ENCODE assay signal across 24 mouse cellular contexts in genomic region chr3:136744295-136744897, GRCm38 (mm10).
DNase-seq lines count a peak whose midpoint lies in the region; ATAC-seq and TF ChIP-seq lines count a peak whose summit lies in the region.
"Had no signal": no experiment of that assay in that cellular context is flagged by ENCODE, and none has a peak within 500 bp of the region (broad histone marks: within the 10 kb centered on the region; RNA-seq: fewer than 3 reads in every experiment).

No protein-coding gene starts in this region.

- H3K9ac ChIP-seq in lung, embryonic 14.5 days: no peak overlapping the region
- H3K9ac ChIP-seq in stomach, postnatal 0 days (ENCODE audit: low read length): no peak overlapping the region
- H3K9ac ChIP-seq: forebrain, embryonic 13.5 days; hindbrain, embryonic 15.5 days; limb, embryonic 15.5 days; neural tube, embryonic 13.5 days had no signal

- peak; percentile 44 to 66 for DNase-seq in lung, adult 18-20 months
- no peak for DNase-seq in lung, postnatal 4 days
- DNase-seq in lung, embryonic 14.5 days: peak; percentile 56
- DNase-seq in lung, postnatal 10 days: peak; percentile 7
- peak; percentile 45 for DNase-seq in stomach, postnatal 0 days (ENCODE audit: low spot score)
- no peak for DNase-seq in spleen, adult 18-20 months
- DNase-seq: adrenal gland, postnatal 10 days; cerebellum, adult 8-10 months; kidney, adult 9 months; kidney, postnatal 25 days; left cerebral cortex, postnatal 4 days; right cerebral cortex, adult 18-20 months; thymus, adult 18-20 months; thymus, postnatal 4 days had no signal

- 62% methylated on average over 10 of the region's 10 CpGs for WGBS in lung, embryonic 14.5 days
- 58% methylated on average over 10 of the region's 10 CpGs for WGBS in stomach, postnatal 0 days

- no peaks in the 10 kb centered on the region for H3K4me1 ChIP-seq in lung, embryonic 14.5 days (ENCODE audit: insufficient read depth)
- no peaks in the 10 kb centered on the region for H3K4me1 ChIP-seq in stomach, postnatal 0 days (replicated peaks; ENCODE audit: control insufficient read depth, insufficient read depth)

- H3K4me2 ChIP-seq in lung, embryonic 14.5 days: no peak overlapping the region
- H3K4me2 ChIP-seq in stomach, postnatal 0 days (replicated peaks; ENCODE audit: low read depth): no peak overlapping the region
- H3K4me2 ChIP-seq: forebrain, embryonic 13.5 days; hindbrain, embryonic 15.5 days; limb, embryonic 15.5 days; neural tube, embryonic 13.5 days had no signal

- no peaks in the 10 kb centered on the region for H3K36me3 ChIP-seq in lung, embryonic 14.5 days (ENCODE audit: insufficient read depth)
- no peaks in the 10 kb centered on the region for H3K36me3 ChIP-seq in stomach, postnatal 0 days (ENCODE audit: control insufficient read depth, insufficient read depth, low read length)
- H3K36me3 ChIP-seq: heart, embryonic 10.5 days; hindbrain, embryonic 15.5 days; limb, embryonic 15.5 days; neural tube, embryonic 13.5 days had no signal

- H3K27ac ChIP-seq in lung, embryonic 14.5 days (ENCODE audit: low read depth): no peak overlapping the region
- no peak overlapping the region for H3K27ac ChIP-seq in stomach, postnatal 0 days (replicated peaks)
- H3K27ac ChIP-seq: forebrain, embryonic 13.5 days; heart, embryonic 10.5 days; hindbrain, embryonic 15.5 days; limb, embryonic 15.5 days; macrophage; neural tube, embryonic 13.5 days had no signal

- TF ChIP-seq EP300 in stomach, postnatal 0 days (optimal IDR thresholded peaks at IDR 0.05): no peak

- no peak for TF ChIP-seq CTCF in lung, embryonic 14.5 days (IDR thresholded peaks at IDR 0.05; ENCODE audit: low read depth)
- TF ChIP-seq CTCF in stomach, postnatal 0 days (IDR thresholded peaks at IDR 0.05; ENCODE audit: low read depth): no peak

- no peaks in the 10 kb centered on the region for H3K27me3 ChIP-seq in lung, embryonic 14.5 days (ENCODE audit: insufficient read depth, low read length)
- H3K27me3 ChIP-seq in stomach, postnatal 0 days (ENCODE audit: control insufficient read depth, insufficient read depth, low read length): no peaks in the 10 kb centered on the region
- H3K27me3 ChIP-seq: forebrain, embryonic 13.5 days; hindbrain, embryonic 15.5 days; limb, embryonic 15.5 days; neural tube, embryonic 13.5 days had no signal

- no peak overlapping the region for H3K4me3 ChIP-seq in lung, embryonic 14.5 days (ENCODE audit: low read depth, low read length)
- no peak overlapping the region for H3K4me3 ChIP-seq in stomach, postnatal 0 days (ENCODE audit: low read depth, low read length)
- H3K4me3 ChIP-seq: forebrain, embryonic 13.5 days; heart, embryonic 10.5 days; hindbrain, embryonic 15.5 days; limb, embryonic 15.5 days; myocyte; neural tube, embryonic 13.5 days had no signal

- H3K9me3 ChIP-seq in lung, embryonic 14.5 days (ENCODE audit: low read depth, low read length): no peaks in the 10 kb centered on the region
- no peaks in the 10 kb centered on the region for H3K9me3 ChIP-seq in stomach, postnatal 0 days (ENCODE audit: control insufficient read depth, low read length)
- H3K9me3 ChIP-seq: forebrain, embryonic 13.5 days; heart, embryonic 10.5 days; hindbrain, embryonic 15.5 days; limb, embryonic 15.5 days; neural tube, embryonic 13.5 days had no signal

- peak; percentile 36 for ATAC-seq in lung, embryonic 14.5 days (ENCODE audit: insufficient read depth)
- ATAC-seq in stomach, postnatal 0 days (ENCODE audit: low FRiP score, low TSS enrichment): peak; percentile 77
- ATAC-seq in inflammation-experienced regulatory T-cells, adult 6 months: no peak
- ATAC-seq: forebrain, embryonic 13.5 days; intestine, embryonic 16.5 days; midbrain, embryonic 16.5 days had no signal

Comparison
In these comparisons a context has a peak if more than half of its experiments do, and no peak if none do; other contexts are left out.
1. DNase-seq: peak in lung, adult 18-20 months (2 of 2), lung, embryonic 14.5 days (single experiment), lung, postnatal 10 days (single experiment) and stomach, postnatal 0 days (single experiment); none in lung, postnatal 4 days (0 of 2) and spleen, adult 18-20 months (0 of 2).